Mouse (Mus musculus) spleen, adult 2 months (tissue): ENCODE results near the gene Ubash3b. TPM values are rescaled to one million over a fixed set of nuclear protein-coding genes. Genes with fewer than 3 reads are reported as not detected.

Source experiments
- DNase-seq, 2 experiments: peaks; one replicate each; pipeline versions ENCODE4 v3.0.0 to v3.0.0-alpha.2; 2012 to 2021; ENCODE audit warnings: low spot score in 2 of 2, low read depth in 1 of 2
- H3K27ac ChIP-seq: fragments of 200-500 bp; 2 replicates; pipeline ENCODE4 v1.5.1; 2012; ENCODE audit warnings: low read length, inconsistent platforms; ENCODE audit not compliant: insufficient read depth
- H3K27me3 ChIP-seq: fragments of 200-500 bp; 2 replicates; pipeline ENCODE4 v1.6.1; 2012; ENCODE audit warnings: mild to moderate bottlenecking, moderate library complexity, low read length, inconsistent platforms; ENCODE audit not compliant: control insufficient read depth, insufficient read depth
- H3K36me3 ChIP-seq: fragments of 200-500 bp; 2 replicates; pipeline ENCODE4 v1.6.1; 2012; ENCODE audit warnings: mild to moderate bottlenecking, low read length, inconsistent platforms; ENCODE audit not compliant: control insufficient read depth, insufficient read depth
- H3K4me1 ChIP-seq: fragments of 200-500 bp; 2 replicates; pipeline ENCODE4 v1.6.1; 2011; ENCODE audit warnings: inconsistent platforms; ENCODE audit not compliant: control insufficient read depth, insufficient read depth, insufficient read length
- H3K4me3 ChIP-seq: fragments of 200-500 bp; 2 replicates; pipeline ENCODE4 v1.5.1; 2011; ENCODE audit warnings: mild to moderate bottlenecking, inconsistent platforms; ENCODE audit not compliant: insufficient read depth, insufficient read length; ENCODE audit errors: extremely low read depth
- CTCF ChIP-seq: fragments of 200-500 bp; IDR thresholded peaks from 2 replicates; pipeline ENCODE4 v1.5.1; 2011; ENCODE audit warnings: mild to moderate bottlenecking, inconsistent platforms; ENCODE audit not compliant: insufficient read depth, insufficient read length, insufficient replicate concordance; ENCODE audit errors: extremely low read depth
- POLR2A ChIP-seq: fragments of 200-500 bp; IDR thresholded peaks from 2 replicates; pipeline ENCODE4 v1.6.1; 2011; ENCODE audit warnings: low read depth, low read length, inconsistent platforms
- WGBS: fragments of 180-500 bp; shearing (Covaris S2); methylation state at CpG from one replicate; pipeline ENCODE4 v1.1.7; 2018; 5-methylcytosine and 5-hydroxymethylcytosine counted together
- polyA plus RNA-seq: library from polyadenylated mRNA; depleted of rRNA; stranded (reverse); fragments of >200 nt; gene quantifications from 2 replicates; pipeline ENCODE4 v1.2.3, GENCODE M21; 2012

Ubash3b gene
- polyA plus RNA-seq, 1 experiment = 10.2 TPM

- Histone ChIP-seq H3K27me3 (no peaks in the 10 kb centered on the region), H3K27ac (no peak overlapping the region), H3K36me3 (no peaks in the 10 kb centered on the region), H3K4me1 (peaks cover 20% of the 10 kb centered on the region), H3K4me3 (no peak overlapping the region)
- WGBS = 65% methylated on average over 5 of the region's 5 CpGs
- no peak for DNase-seq
- no peak for TF ChIP-seq CTCF
- TF ChIP-seq POLR2A = no peak
Observed at GRCm38 (mm10) chr9:41099067-41099466, 62.4 kb downstream of the Ubash3b start.

- TF ChIP-seq POLR2A (no peak), CTCF (no peak)
- no peaks in the 10 kb centered on the region for H3K36me3 ChIP-seq
- WGBS = 95% methylated on average over 6 of the region's 6 CpGs
- H3K4me3 ChIP-seq = no peak overlapping the region
- no peaks in the 10 kb centered on the region for H3K27me3 ChIP-seq
- no peak for DNase-seq
- no peak overlapping the region for H3K27ac ChIP-seq
- peaks cover 15% of the 10 kb centered on the region; the same call in 1 of the 2 replicates for H3K4me1 ChIP-seq
Observed at GRCm38 (mm10) chr9:41098065-41098464, 63.4 kb downstream of the Ubash3b start.

- H3K27me3 ChIP-seq = no peaks in the 10 kb centered on the region
Observed at GRCm38 (mm10) chr9:41091993-41092392, 69.5 kb downstream of the Ubash3b start.

GRCm38 (mm10) chr9:41091187-41091586, 70.3 kb downstream of the Ubash3b start:
- H3K36me3 ChIP-seq = no peaks in the 10 kb centered on the region
- TF ChIP-seq POLR2A = no peak
- no peak for TF ChIP-seq CTCF
- 0 out of 2 replicates have a peak, but pooled peaks cover 4% of the 10 kb centered on the region for H3K4me1 ChIP-seq
- no peak overlapping the region for H3K4me3 ChIP-seq
- WGBS = 88% methylated on average over 7 of the region's 7 CpGs
- no peak overlapping the region for H3K27ac ChIP-seq
- no peaks in the 10 kb centered on the region for H3K27me3 ChIP-seq
- DNase-seq = no peak

More at GRCm38 (mm10) chr9:41091993-41092392, 69.5 kb downstream of the Ubash3b start:
- H3K4me1 ChIP-seq = 0 out of 2 replicates have a peak, but pooled peaks cover 4% of the 10 kb centered on the region
- 95% methylated on average over 12 of the region's 12 CpGs for WGBS
- H3K4me3 ChIP-seq = no peak overlapping the region
- no peak for DNase-seq
- H3K36me3 ChIP-seq = no peaks in the 10 kb centered on the region
- TF ChIP-seq CTCF = no peak
- H3K27ac ChIP-seq = no peak overlapping the region

GRCm38 (mm10) chr9:41087831-41088383, 73.6 kb downstream of the Ubash3b start:
- Histone ChIP-seq H3K4me1 (peaks cover 22% of the 10 kb centered on the region; the same call in 1 of the 2 replicates), H3K4me3 (no peak overlapping the region), H3K36me3 (no peaks in the 10 kb centered on the region), H3K27ac (no peak overlapping the region), H3K27me3 (no peaks in the 10 kb centered on the region)
- no peak for DNase-seq
- 54% methylated on average over 9 of the region's 9 CpGs for WGBS
- TF ChIP-seq CTCF (no peak), POLR2A (no peak)

- no peak overlapping the region; the same call in 1 of the 2 replicates for H3K4me3 ChIP-seq
- H3K4me1 ChIP-seq = peaks cover 40% of the 10 kb centered on the region; the same call in 1 of the 2 replicates
- TF ChIP-seq CTCF (no peak), POLR2A (no peak)
- H3K27me3 ChIP-seq = no peaks in the 10 kb centered on the region
- WGBS = 12% methylated on average over 11 of the region's 11 CpGs
- DNase-seq = no peak
- H3K36me3 ChIP-seq = no peaks in the 10 kb centered on the region
- H3K27ac ChIP-seq = peak overlapping the region; percentile 52
Observed at GRCm38 (mm10) chr9:41084191-41084901, 77.2 kb downstream of the Ubash3b start.
